Mouse (Mus musculus) small intestine, adult 2 months (tissue): ENCODE measurements at regions not wholly inside any gene's neighbourhood (a gene's known extent, or its start where the extent isn't known, plus 50 kb on each side); places are given as distances from the start of the nearest gene placed in this dataset.

Experiments
- CTCF ChIP-seq: fragments of 200-500 bp; IDR thresholded peaks from 2 replicates; pipeline ENCODE4 v1.5.1; 2012; ENCODE audit warnings: low read depth, mild to moderate bottlenecking, control low read depth, inconsistent platforms, low read length, moderate library complexity, mixed read lengths; ENCODE audit not compliant: insufficient replicate concordance, insufficient read length; ENCODE audit errors: extremely low read depth
- POLR2A ChIP-seq: fragments of 200-500 bp; IDR thresholded peaks from 2 replicates; pipeline ENCODE4 v1.6.1; 2012; ENCODE audit warnings: low read depth, mild to moderate bottlenecking, control low read depth, inconsistent platforms, low read length, moderate library complexity

DNA sequence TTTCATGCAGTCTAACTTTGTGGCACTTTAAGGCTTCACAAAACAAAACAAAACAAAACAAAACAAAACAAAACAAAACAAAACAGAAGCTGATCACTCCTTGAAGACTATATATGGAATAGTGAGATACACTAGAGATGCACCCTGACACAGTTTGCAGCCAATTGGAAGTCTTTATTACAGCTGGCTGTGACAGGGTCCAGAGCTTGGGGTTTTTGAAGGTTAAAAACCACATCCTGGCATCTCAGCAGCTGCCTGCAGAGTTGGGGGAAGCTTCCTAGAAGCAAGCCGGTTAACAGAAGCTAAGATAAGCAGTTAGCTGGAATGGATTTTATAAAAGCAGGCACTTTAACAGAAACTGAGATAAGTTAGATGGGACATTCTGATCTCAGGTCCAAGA lies 105.6 kb upstream of the Tbx20 start:
- TF ChIP-seq CTCF: no peak
- TF ChIP-seq POLR2A: no peak
